In the genomic region with DNA sequence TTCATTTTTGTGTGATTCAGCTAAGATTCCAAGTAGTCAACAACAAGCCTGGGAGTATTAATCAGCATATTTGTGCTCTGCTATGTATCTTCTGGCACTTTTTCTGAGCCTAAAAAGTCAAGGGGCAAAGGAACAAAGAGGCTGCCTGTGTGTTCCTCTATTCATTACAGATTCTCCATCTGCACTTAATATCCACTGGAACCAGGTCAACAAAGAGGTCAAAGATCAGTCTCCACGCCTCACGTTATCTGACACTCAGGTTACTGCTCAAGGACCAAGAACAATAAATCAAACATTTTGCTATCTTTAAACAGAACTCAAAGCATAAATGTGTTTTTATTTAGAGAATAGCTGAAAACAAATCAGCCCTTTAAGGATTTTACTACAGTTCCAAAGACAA, we compare ENCODE assay signal across 27 mouse cellular contexts.
DNase-seq lines count a peak whose midpoint lies in the region; ATAC-seq and TF ChIP-seq lines count a peak whose summit lies in the region.
"Had no signal": no experiment of that assay in that cellular context is flagged by ENCODE, and none has a peak within 500 bp of the region (broad histone marks: within the 10 kb centered on the region; RNA-seq: fewer than 3 reads in every experiment).

No protein-coding gene starts in this region.

- H3K4me1 ChIP-seq in kidney, embryonic 14.5 days (ENCODE audit: control insufficient read depth, insufficient read depth, low read length) = no peaks in the 10 kb centered on the region
- no peaks in the 10 kb centered on the region for H3K4me1 ChIP-seq in embryonic facial prominence, embryonic 14.5 days (ENCODE audit: control insufficient read depth, insufficient read depth, low read length)
- no peaks in the 10 kb centered on the region for H3K4me1 ChIP-seq in forebrain, postnatal 0 days (ENCODE audit: insufficient read depth)
- H3K4me1 ChIP-seq: embryonic facial prominence, embryonic 12.5 days; heart, embryonic 13.5 days; limb, embryonic 15.5 days; megakaryocyte, embryonic 14.5 days; neural tube, embryonic 12.5 days had no signal

- no peaks in the 10 kb centered on the region for H3K9me3 ChIP-seq in kidney, embryonic 14.5 days (ENCODE audit: control insufficient read depth, low read length)
- no peaks in the 10 kb centered on the region for H3K9me3 ChIP-seq in embryonic facial prominence, embryonic 14.5 days (ENCODE audit: control insufficient read depth, low read length)
- H3K9me3 ChIP-seq in forebrain, postnatal 0 days (ENCODE audit: low read length) = no peaks in the 10 kb centered on the region
- H3K9me3 ChIP-seq: embryonic facial prominence, embryonic 12.5 days; heart, embryonic 13.5 days; limb, embryonic 15.5 days; neural tube, embryonic 12.5 days had no signal

- WGBS in kidney, embryonic 14.5 days = 27% methylated on average over 2 of the region's 2 CpGs
- WGBS in embryonic facial prominence, embryonic 14.5 days = 14% methylated on average over 2 of the region's 2 CpGs
- 64% methylated on average over 2 of the region's 2 CpGs for WGBS in forebrain, postnatal 0 days

- no peaks in the 10 kb centered on the region for H3K36me3 ChIP-seq in kidney, embryonic 14.5 days (ENCODE audit: control insufficient read depth, insufficient read depth, low read length)
- H3K36me3 ChIP-seq in embryonic facial prominence, embryonic 14.5 days (ENCODE audit: control insufficient read depth, insufficient read depth, low read length) = no peaks in the 10 kb centered on the region
- H3K36me3 ChIP-seq in forebrain, postnatal 0 days (ENCODE audit: insufficient read depth) = no peaks in the 10 kb centered on the region
- H3K36me3 ChIP-seq: embryonic facial prominence, embryonic 12.5 days; heart, embryonic 13.5 days; limb, embryonic 15.5 days; neural tube, embryonic 12.5 days had no signal

- no peaks in the 10 kb centered on the region for H3K27me3 ChIP-seq in kidney, embryonic 14.5 days (ENCODE audit: control insufficient read depth, insufficient read depth, low read length)
- no peaks in the 10 kb centered on the region for H3K27me3 ChIP-seq in embryonic facial prominence, embryonic 14.5 days (replicated peaks; ENCODE audit: control insufficient read depth, insufficient read depth, low read length)
- H3K27me3 ChIP-seq in forebrain, postnatal 0 days (ENCODE audit: insufficient read depth, low read length) = no peaks in the 10 kb centered on the region
- H3K27me3 ChIP-seq: embryonic facial prominence, embryonic 12.5 days; heart, embryonic 13.5 days; limb, embryonic 15.5 days; megakaryocyte, embryonic 14.5 days; neural tube, embryonic 12.5 days had no signal

- H3K27ac ChIP-seq in kidney, embryonic 14.5 days (ENCODE audit: low read depth, low read length) = no peak overlapping the region
- H3K27ac ChIP-seq in embryonic facial prominence, embryonic 14.5 days (replicated peaks; ENCODE audit: low read depth, low read length) = no peak overlapping the region
- no peak overlapping the region for H3K27ac ChIP-seq in forebrain, postnatal 0 days (ENCODE audit: low read depth, low read length)
- H3K27ac ChIP-seq: embryonic facial prominence, embryonic 12.5 days; heart, adult 2 months; heart, embryonic 13.5 days; hindbrain, embryonic 14.5 days; kidney, postnatal 0 days; left cerebral cortex, adult 2 months; limb, embryonic 15.5 days; liver, embryonic 14.5 days; neural tube, embryonic 12.5 days had no signal

- TF ChIP-seq CTCF in forebrain, postnatal 0 days (IDR thresholded peaks at IDR 0.05; ENCODE audit: low read depth) = no peak

- H3K4me2 ChIP-seq in kidney, embryonic 14.5 days (replicated peaks; ENCODE audit: low read depth, low read length) = no peak overlapping the region
- no peak overlapping the region for H3K4me2 ChIP-seq in embryonic facial prominence, embryonic 14.5 days (ENCODE audit: low read depth, low read length)
- no peak overlapping the region for H3K4me2 ChIP-seq in forebrain, postnatal 0 days (ENCODE audit: low read depth)
- H3K4me2 ChIP-seq: embryonic facial prominence, embryonic 12.5 days; heart, embryonic 13.5 days; hindbrain, embryonic 14.5 days; limb, embryonic 15.5 days; lung, embryonic 14.5 days; neural tube, embryonic 12.5 days had no signal

- peak; percentile 8 for DNase-seq in kidney, adult 9 months
- DNase-seq in embryo, embryonic 10.5 days (ENCODE audit: low spot score) = peak; percentile 84
- DNase-seq in embryonic facial prominence, embryonic 14.5 days (ENCODE audit: low spot score) = peak; percentile 2
- DNase-seq in cerebellum, adult 9-10 months = no peak
- no peak for DNase-seq in forebrain, postnatal 0 days
- DNase-seq in lung, postnatal 4 days = no peak
- DNase-seq: adrenal gland, postnatal 14 days; cerebellum, postnatal 14 days; gastrocnemius, postnatal 36 days; heart, adult 2 months; heart, postnatal 14 days; lung, embryonic 14.5 days; midbrain, embryonic 14.5 days; thymus, postnatal 25 days had no signal

- H3K9ac ChIP-seq in kidney, embryonic 14.5 days (ENCODE audit: low read depth, low read length) = no peak overlapping the region
- H3K9ac ChIP-seq in embryonic facial prominence, embryonic 14.5 days (ENCODE audit: low read depth, low read length) = no peak overlapping the region
- H3K9ac ChIP-seq in forebrain, postnatal 0 days = no peak overlapping the region
- H3K9ac ChIP-seq: embryonic facial prominence, embryonic 12.5 days; heart, embryonic 13.5 days; hindbrain, embryonic 14.5 days; limb, embryonic 15.5 days; liver, embryonic 14.5 days; lung, embryonic 14.5 days; neural tube, embryonic 12.5 days had no signal

- no peak overlapping the region for H3K4me3 ChIP-seq in kidney, embryonic 14.5 days (ENCODE audit: low read length)
- H3K4me3 ChIP-seq in embryonic facial prominence, embryonic 14.5 days (ENCODE audit: low read depth, low read length) = no peak overlapping the region
- no peak overlapping the region for H3K4me3 ChIP-seq in forebrain, postnatal 0 days (ENCODE audit: low read depth, low read length)
- H3K4me3 ChIP-seq: embryonic facial prominence, embryonic 12.5 days; erythroblast, embryonic 14.5 days; heart, adult 2 months; heart, embryonic 13.5 days; left cerebral cortex, adult 2 months; limb, embryonic 15.5 days; megakaryocyte, embryonic 14.5 days; neural tube, embryonic 12.5 days had no signal

- ATAC-seq in kidney, embryonic 14.5 days (ENCODE audit: low FRiP score, low TSS enrichment) = no peak
- no peak for ATAC-seq in embryonic facial prominence, embryonic 14.5 days (ENCODE audit: low read depth)
- no peak for ATAC-seq in forebrain, postnatal 0 days
- ATAC-seq: forebrain, embryonic 14.5 days; intestine, embryonic 16.5 days had no signal

Comparison
In these comparisons a context has a peak if more than half of its experiments do, and no peak if none do; other contexts are left out.
1. DNase-seq: peak in kidney, adult 9 months (single experiment), embryo, embryonic 10.5 days (single experiment) and embryonic facial prominence, embryonic 14.5 days (single experiment); none in cerebellum, adult 9-10 months (single experiment), forebrain, postnatal 0 days (single experiment) and lung, postnatal 4 days (0 of 2).